Mouse (Mus musculus) layer of hippocampus, postnatal 36 days (tissue): ENCODE results near the gene Gm11595. TPM values are rescaled to one million over a fixed set of nuclear protein-coding genes. Genes with fewer than 3 reads are reported as not detected.
"Not testable (repeated sequence)": the region's sequence is repeated elsewhere in the genome, so short reads cannot be mapped to it uniquely, and the experiment has no call there.

Experiments used
- DNase-seq, 2 experiments: peaks; one replicate each; pipeline ENCODE4 v3.0.0; 2022
- total RNA-seq, 2 experiments: library from RNA; stranded (reverse); gene quantifications; 2 replicates each; pipeline ENCODE4 v1.2.3; 2021

Gene Gm11595
- not detected for total RNA-seq

DNA sequence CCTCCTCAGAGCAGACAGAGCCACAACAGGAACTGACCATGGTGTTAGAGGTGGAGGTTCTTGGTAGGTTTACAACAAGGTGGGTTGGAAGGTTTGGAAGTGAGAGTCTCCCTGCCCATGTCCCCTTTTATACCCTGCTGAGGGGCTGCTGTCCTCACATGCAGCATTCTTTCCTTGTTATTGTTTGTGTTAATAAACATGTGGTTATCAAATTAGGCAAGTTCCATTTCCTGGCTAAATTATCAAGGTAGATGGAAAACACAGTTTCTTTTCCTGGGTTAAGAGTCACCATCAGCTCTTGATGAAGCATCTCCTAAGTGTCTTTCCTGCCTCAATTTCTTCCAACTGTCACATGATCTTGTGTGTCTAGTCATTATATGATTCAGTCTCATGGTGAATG, at the start of gene Gm11595:
Gene Gm11595, minus strand, starts transcription at position 101 of the 400 bp plus-strand sequence.
- not testable (repeated sequence) for DNase-seq

DNA sequence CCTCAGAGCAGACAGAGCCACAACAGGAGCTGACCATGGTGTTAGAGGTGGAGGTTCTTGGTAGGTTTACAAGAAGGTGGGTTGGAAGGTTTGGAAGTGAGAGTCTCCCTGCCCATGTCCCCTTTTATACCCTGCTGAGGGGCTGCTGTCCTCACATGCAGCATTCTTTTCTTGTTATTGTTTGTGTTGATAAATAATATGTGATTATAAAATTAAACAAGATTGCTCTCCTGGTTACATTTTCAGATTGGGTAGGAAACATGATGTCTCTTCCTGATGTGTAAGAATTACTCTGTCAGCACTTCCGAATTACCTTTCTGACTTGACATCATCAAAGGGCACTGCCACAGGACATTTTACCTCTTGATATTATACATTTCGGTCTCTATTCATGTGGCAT, 42.9 kb upstream of the Gm11595 start, which contains the start of gene Gm11564:
Gene Gm11564, minus strand, starts transcription at position 101 of the 400 bp plus-strand sequence.
- DNase-seq: not testable (repeated sequence)

DNA sequence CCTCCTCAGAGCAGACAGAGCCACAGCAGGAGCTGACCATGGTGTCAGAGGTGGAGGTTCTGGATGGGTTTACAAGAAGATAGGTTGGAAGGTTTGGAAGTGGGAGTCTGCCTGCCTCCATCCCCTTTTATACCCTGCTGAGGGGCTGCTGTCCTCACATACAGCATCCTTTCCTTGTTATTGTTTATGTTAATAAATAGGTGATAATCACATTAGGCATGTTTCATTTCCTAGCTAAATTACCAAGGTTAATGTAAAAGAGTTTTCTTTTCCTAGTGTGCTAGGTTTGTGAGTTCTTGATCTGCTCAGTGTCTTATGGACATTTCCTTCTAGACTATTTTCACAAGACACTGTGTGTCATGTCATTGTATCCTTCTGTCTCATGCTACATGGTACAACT, 37.1 kb upstream of the Gm11595 start, which contains the start of gene Krtap4-13:
Gene Krtap4-13, minus strand, starts transcription at position 101 of the 400 bp plus-strand sequence.
- DNase-seq: not testable (repeated sequence)

DNA sequence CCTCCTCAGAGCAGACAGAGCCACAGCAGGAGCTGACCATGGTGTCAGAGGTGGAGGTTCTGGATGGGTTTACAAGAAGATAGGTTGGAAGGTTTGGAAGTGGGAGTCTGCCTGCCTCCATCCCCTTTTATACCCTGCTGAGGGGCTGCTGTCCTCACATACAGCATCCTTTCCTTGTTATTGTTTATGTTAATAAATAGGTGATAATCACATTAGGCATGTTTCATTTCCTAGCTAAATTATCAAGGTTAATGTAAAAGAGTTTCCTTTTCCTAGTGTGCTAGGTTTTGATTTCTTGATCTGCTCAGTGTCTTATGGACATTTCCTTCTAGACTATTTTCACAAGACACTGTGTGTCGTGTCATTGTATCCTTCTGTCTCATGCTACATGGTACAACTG, 31.6 kb upstream of the Gm11595 start, which contains the start of gene Gm11554:
Gene Gm11554, minus strand, starts transcription at position 101 of the 400 bp plus-strand sequence.
- DNase-seq: not testable (repeated sequence)

DNA sequence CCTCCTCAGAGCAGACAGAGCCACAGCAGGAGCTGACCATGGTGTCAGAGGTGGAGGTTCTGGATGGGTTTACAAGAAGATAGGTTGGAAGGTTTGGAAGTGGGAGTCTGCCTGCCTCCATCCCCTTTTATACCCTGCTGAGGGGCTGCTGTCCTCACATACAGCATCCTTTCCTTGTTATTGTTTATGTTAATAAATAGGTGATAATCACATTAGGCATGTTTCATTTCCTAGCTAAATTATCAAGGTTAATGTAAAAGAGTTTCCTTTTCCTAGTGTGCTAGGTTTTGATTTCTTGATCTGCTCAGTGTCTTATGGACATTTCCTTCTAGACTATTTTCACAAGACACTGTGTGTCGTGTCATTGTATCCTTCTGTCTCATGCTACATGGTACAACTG, 26.1 kb upstream of the Gm11595 start, which contains the start of gene Gm11569:
Gene Gm11569, minus strand, starts transcription at position 101 of the 400 bp plus-strand sequence.
- DNase-seq: not testable (repeated sequence)

DNA sequence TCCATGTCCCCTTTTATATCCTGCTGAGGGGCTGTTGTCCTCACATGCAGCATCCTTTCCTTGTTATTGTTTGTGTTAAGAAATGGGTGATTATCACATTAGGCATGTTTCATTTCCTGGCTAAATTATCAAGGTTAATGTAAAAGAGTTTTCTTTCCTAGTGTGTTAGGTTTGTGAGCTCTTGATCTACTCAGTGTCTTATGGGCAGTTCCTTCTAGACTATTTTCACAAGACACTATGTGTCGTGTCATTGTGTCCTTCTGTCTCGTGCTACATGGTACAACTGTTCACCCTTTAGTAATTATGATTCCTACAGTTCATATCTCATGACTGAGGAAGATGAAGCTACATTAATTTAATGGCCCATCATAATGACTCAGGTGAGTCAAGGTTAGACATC, 20.7 kb upstream of the Gm11595 start, which contains the start of gene Gm11596:
Gene Gm11596, minus strand, starts transcription at position 101 of the 400 bp plus-strand sequence.
- no peak for DNase-seq

DNA sequence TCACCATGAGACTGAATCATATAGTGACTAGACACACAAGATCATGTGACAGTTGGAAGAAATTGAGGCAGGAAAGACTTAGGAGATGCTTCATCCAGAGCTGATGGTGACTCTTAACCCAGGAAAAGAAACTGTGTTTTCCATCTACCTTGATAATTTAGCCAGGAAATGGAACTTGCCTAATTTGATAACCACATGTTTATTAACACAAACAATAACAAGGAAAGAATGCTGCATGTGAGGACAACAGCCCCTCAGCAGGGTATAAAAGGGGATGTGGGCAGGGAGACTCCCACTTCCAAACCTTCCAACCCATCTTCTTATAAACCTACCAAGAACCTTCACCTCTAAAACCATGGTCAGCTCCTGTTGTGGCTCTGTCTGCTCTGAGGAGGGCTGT, 12.2 kb upstream of the Gm11595 start, which contains the start of gene Krtap4-9:
Gene Krtap4-9, plus strand, starts transcription at position 301 of the 400 bp plus-strand sequence.
- DNase-seq: not testable (repeated sequence)

DNA sequence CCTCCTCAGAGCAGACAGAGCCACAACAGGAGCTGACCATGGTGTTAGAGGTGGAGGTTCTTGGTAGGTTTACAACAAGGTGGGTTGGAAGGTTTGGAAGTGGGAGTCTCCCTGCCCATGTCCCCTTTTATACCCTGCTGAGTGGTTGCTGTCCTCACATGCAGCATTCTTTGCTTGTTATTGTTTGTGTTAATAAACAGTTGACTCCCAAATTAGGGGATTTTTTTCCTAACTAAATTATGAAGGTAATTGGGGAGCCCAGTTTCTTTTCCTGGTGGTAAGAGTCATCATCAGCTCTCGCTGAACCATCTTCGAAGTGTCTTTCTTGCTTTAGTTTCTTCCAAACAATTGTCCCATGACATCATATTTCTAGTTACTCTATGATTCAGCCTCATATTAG, 7.9 kb upstream of the Gm11595 start, which contains the start of gene Krtap4-8:
Gene Krtap4-8, minus strand, starts transcription at position 101 of the 400 bp plus-strand sequence.
- DNase-seq: no peak

DNA sequence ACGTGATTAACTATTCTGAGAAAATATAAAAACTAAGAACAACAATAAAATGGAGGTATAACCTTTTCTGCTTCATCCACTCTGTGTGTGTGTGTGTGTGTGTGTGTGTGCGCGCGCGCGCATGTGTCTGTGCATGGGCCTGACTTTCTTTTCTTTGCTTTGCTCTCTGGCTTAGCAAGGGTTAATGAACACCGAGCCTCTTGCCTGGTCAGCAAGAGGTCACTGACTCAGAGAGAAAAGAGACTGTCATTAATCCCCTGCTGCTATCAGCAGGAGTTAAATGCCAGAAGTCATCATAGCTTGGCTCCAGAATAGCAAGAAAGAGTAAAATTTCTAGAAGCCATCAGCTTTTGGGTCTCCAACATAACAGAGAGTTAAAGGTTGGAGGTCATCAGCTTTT, 5.7 kb upstream of the Gm11595 start:
- no peak for DNase-seq

DNA sequence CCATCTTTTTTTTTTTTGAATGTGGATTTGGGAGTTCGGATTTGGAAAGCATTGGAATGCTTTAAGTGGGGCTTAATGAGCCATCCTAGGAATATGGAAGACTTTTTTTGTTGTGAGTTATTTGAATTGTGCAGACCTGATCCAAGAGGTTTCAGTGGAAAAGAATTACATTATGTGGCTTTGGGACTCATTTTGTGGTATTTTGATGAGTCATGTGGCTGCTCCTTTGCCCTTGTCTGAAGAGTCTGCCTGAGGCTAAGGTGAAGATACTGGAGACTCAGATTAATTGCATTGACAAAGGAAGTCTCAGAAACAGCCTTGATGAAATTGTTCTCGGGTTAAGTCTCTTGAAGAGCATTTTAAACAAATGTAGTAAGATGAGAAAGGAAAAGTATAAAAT, 4.3 kb downstream of the Gm11595 start:
- no peak for DNase-seq

DNA sequence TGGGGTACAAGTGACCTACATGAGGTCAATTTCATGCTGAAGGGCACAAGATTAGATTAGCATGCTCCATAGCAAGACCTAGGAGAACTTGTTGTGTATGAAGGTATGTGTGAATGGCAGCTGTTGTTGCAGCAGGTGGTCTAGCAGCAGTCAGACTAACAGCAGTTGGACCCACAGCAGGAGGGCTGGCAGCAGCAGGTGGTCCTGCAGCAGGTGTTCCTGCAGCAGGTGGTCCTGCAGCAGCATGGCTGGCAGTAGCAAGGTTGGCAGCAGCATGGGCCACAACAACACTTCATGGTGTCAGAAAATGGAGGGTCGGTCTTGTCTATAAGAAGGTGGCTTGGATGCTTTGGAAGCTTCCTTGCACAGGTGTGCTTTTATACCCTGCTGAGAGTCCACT, 13.8 kb downstream of the Gm11595 start:
- DNase-seq: no peak

DNA sequence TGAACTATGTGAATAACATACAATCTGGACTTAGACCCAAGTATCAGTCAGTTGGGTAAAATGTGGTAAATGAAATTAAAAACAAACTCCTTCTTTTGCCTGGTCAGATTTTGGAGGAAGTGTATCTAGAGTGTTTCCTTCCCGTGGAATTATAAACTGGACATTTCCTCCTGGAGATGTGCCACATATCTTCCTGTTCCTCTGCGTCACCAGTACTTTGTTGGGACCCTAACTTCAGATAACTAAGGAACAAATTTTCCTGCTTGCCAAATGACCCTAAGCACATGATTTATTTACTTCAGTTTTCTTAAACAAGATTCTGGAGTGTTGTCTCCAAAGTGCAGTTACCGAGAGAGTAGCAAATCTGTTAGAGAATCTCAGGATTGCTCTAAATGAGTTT, 28.7 kb downstream of the Gm11595 start:
- DNase-seq: no peak

DNA sequence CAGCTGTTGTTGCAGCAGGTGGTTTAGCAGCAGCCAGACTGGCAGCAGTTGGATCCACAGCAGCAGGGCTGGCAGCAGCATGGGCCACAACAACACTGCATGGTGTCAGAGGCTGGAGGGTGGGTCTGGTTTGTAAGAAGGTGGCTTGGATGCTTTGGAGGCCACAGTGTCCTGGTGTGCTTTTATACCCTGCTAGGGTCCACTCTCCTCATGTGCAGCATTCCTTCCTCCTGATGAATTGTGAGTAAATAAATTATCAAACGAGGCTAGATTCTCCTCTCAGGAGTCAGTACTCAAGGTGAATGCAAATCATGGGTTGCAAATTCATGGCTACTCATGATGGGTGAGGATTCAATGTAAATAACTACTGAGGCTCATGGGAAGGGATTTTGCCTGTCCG, 38.5 kb downstream of the Gm11595 start, which contains the start of gene Gm14180:
Gene Gm14180, minus strand, starts transcription at position 101 of the 400 bp plus-strand sequence.
- DNase-seq: no peak

DNA sequence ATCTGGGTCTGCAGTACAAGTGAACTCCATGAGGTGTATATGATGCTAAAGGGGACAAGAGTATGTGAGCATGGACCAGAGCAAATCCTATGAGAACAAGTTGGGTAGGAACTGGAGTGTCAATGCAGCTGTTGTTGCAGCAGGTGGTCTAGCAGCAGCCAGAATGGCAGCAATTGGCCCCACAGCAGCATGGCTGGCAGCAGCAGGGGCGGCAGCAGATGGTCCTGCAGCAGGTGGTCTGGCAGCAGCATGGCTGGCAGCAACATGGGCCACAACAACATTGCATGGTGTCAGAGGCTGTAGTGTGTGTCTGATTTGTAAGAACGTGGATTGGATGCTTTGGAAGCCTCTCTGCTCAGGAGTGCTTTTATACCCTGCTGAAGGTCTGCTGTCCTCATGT, 48.7 kb downstream of the Gm11595 start:
- DNase-seq: no peak

Other genes with a start within 250 kb of the Gm11595 start
- not detected for gene Krt40, start 229.8 kb downstream of the Gm11595 start, total RNA-seq
- gene Krtap3-3, start 222.0 kb downstream of the Gm11595 start, total RNA-seq: not detected
- gene Krtap3-2, start 216.1 kb downstream of the Gm11595 start, total RNA-seq: not detected
- not detected for gene Gm11939, start 213.4 kb downstream of the Gm11595 start, total RNA-seq
- gene Krtap3-1, start 206.3 kb downstream of the Gm11595 start, total RNA-seq: not detected
- gene Krtap1-5, start 191.9 kb downstream of the Gm11595 start, total RNA-seq: not detected
- gene Krtap1-4, start 189.3 kb downstream of the Gm11595 start, total RNA-seq: not detected
- gene Krtap1-3, start 181.6 kb downstream of the Gm11595 start, total RNA-seq: not detected
- gene Krtap9-3, start 174.8 kb downstream of the Gm11595 start, total RNA-seq: not detected
- not detected for gene Gm11938, start 169.6 kb downstream of the Gm11595 start, total RNA-seq
- not detected for gene Gm11937, start 162.7 kb downstream of the Gm11595 start, total RNA-seq
- not detected for gene Krtap2-4, start 158.1 kb downstream of the Gm11595 start, total RNA-seq
- gene Gm11562, start 152.5 kb downstream of the Gm11595 start, total RNA-seq: not detected
- gene Krtap4-1, start 144.7 kb downstream of the Gm11595 start, total RNA-seq: not detected
- gene Krtap4-2, start 137.8 kb downstream of the Gm11595 start, total RNA-seq: not detected
- gene Krtap4-7, start 128.8 kb downstream of the Gm11595 start, total RNA-seq: not detected
- not detected for gene Gm11555, start 122.7 kb downstream of the Gm11595 start, total RNA-seq
- not detected for gene Gm11563, start 114.0 kb downstream of the Gm11595 start, total RNA-seq
- gene Krtap4-6, start 107.0 kb downstream of the Gm11595 start, total RNA-seq: not detected
- not detected for gene Gm14190, start 82.2 kb downstream of the Gm11595 start, total RNA-seq
- gene Gm14180, start 38.6 kb downstream of the Gm11595 start, total RNA-seq: not detected
- not detected for gene Krtap4-8, start 7.8 kb upstream of the Gm11595 start, total RNA-seq
- gene Krtap4-9, start 12.3 kb upstream of the Gm11595 start, total RNA-seq: not detected
- not detected for gene Gm11596, start 20.6 kb upstream of the Gm11595 start, total RNA-seq
- not detected for gene Gm11569, start 26.0 kb upstream of the Gm11595 start, total RNA-seq
- not detected for gene Gm11554, start 31.5 kb upstream of the Gm11595 start, total RNA-seq
- not detected for gene Krtap4-13, start 37.0 kb upstream of the Gm11595 start, total RNA-seq
- not detected for gene Gm11564, start 42.8 kb upstream of the Gm11595 start, total RNA-seq
- gene 2300003K06Rik, start 65.2 kb upstream of the Gm11595 start, total RNA-seq: not detected
- gene Krtap4-16, start 78.7 kb upstream of the Gm11595 start, total RNA-seq: not detected
- not detected for gene Gm11568, start 85.0 kb upstream of the Gm11595 start, total RNA-seq
- not detected for gene Gm11559, start 91.6 kb upstream of the Gm11595 start, total RNA-seq
- gene Krtap9-1, start 100.5 kb upstream of the Gm11595 start, total RNA-seq: not detected
- gene Gm11567, start 106.3 kb upstream of the Gm11595 start, total RNA-seq: not detected
- gene Krtap31-1, start 135.0 kb upstream of the Gm11595 start, total RNA-seq: not detected
- gene Gm11565, start 141.8 kb upstream of the Gm11595 start, total RNA-seq: not detected
- not detected for gene Krtap31-2, start 163.4 kb upstream of the Gm11595 start, total RNA-seq
- not detected for gene Krtap9-5, start 175.6 kb upstream of the Gm11595 start, total RNA-seq
- not detected for gene Krtap29-1, start 206.1 kb upstream of the Gm11595 start, total RNA-seq
- not detected for gene Krtap16-1, start 213.7 kb upstream of the Gm11595 start, total RNA-seq
- not detected for gene Krtap17-1, start 221.1 kb upstream of the Gm11595 start, total RNA-seq
- not detected for gene Krt33a, start 243.3 kb upstream of the Gm11595 start, total RNA-seq